Mouse (Mus musculus): Measurements from ENCODE around the gene Tmod4. TPM values are rescaled to one million over a fixed set of nuclear protein-coding genes. Genes with fewer than 3 reads are reported as not detected.
A peak's percentile ranks its signal among the peaks of the same experiment; 100 is the strongest.
"Not testable (repeated sequence)": the region's sequence is repeated elsewhere in the genome, so short reads cannot be mapped to it uniquely, and the experiment has no call there.

Gene Tmod4
- polyA plus RNA-seq, 1 experiment from 2014 or later = 0.55 TPM

DNA sequence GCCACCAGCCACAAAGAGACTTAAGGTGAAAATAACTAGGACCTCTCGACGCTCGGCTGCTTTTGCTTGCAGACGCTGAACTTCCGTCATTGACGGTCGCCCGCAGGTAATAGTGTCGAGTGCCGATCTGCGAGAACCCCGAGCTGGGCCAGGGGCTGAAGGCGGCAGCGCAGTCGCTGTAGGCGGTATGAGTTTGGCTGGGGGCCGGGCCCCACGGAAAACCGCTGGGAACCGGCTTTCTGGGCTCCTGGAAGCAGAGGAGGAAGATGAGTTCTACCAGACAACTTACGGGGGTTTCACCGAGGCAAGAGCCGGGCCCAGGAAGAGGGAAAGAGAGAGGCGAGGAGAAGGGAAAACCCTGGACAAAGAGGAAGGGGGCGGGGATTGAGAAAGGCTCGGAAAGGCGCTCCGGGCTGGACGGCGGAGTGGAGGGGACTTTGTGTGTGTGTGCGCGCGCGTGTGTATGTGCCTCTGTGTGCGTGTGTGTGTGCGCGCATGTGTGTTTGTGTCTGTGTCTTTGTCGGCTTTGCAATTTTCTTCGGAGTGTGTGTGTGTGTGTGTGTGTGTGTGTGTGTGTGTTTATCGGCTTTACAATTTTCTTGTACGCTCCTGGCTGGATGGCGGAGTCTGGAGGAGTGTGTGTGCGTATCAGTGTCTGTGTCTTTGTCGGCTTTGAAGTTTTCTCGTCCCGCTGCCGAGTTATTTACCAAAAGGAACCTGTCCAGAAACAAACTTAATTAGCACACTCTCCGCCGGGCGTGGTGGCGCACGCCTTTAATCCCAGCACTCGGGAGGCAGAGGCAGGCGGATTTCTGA lies 13.2 kb upstream of the Tmod4 start, which contains the start of gene Vps72:
Gene Vps72 (plus strand): TSS at position 112 of the 816 bp plus-strand sequence.
- DNase-seq (ENCODE audit: low spot score) (peak; percentile 97), ATAC-seq (peak; percentile 78)
- Histone ChIP-seq H3K4me1 (ENCODE audit: control insufficient read depth, insufficient read depth, low read length) (peaks cover 8% of the 10 kb centered on the region), H3K4me2 (ENCODE audit: low read length) (peak within 1 kb of the TSS; percentile 48), H3K27ac (ENCODE audit: low read depth, low read length) (peak within 1 kb of the TSS; percentile 96), H3K36me3 (ENCODE audit: control insufficient read depth, insufficient read depth, low read length) (peaks cover 18% of the 10 kb centered on the region), H3K27me3 (replicated peaks; ENCODE audit: control insufficient read depth, insufficient read depth, low read length) (no peaks in the 10 kb centered on the region), H3K4me3 (ENCODE audit: low read depth, low read length) (peak within 1 kb of the TSS; percentile 67), H3K9ac (ENCODE audit: low read length) (peak within 1 kb of the TSS; percentile 82), H3K9me3 (replicated peaks; ENCODE audit: control insufficient read depth, low read length) (no peaks in the 10 kb centered on the region)
- under 1% methylated on average over 53 of the region's 54 CpGs for WGBS

DNA sequence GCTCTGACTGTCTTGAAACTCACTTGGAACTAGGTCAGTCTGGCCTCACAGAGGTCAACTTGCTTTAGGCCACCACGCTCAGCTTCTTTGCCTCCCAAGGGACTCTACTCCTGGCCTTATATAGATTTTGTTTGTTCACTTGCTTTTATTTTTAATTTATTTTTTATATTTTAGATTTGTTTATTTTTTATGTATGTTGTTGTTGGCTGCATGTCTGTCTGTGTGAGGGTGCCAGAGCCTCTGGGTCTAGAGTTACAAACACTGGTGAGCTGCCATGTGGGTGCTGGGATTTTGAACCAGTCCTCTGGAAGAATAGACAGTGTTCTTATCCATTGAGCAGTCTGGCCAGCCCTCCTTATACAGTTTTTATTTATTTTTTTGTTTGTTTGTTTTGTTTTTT lies 11.5 kb upstream of the Tmod4 start:
- no peaks in the 10 kb centered on the region for H3K27me3 ChIP-seq (replicated peaks; ENCODE audit: control insufficient read depth, insufficient read depth, low read length)
- peaks cover 8% of the 10 kb centered on the region for H3K4me1 ChIP-seq (ENCODE audit: control insufficient read depth, insufficient read depth, low read length)
- no peak overlapping the region for H3K9ac ChIP-seq (ENCODE audit: low read length)
- ATAC-seq (no peak), DNase-seq (ENCODE audit: low spot score) (no peak)
- peaks cover 28% of the 10 kb centered on the region for H3K36me3 ChIP-seq (ENCODE audit: control insufficient read depth, insufficient read depth, low read length)
- H3K27ac ChIP-seq (ENCODE audit: low read depth, low read length) = no peak overlapping the region
- 88% methylated on average over 1 of the region's 1 CpGs for WGBS
- H3K4me3 ChIP-seq (ENCODE audit: low read depth, low read length) = no peak overlapping the region
- peak overlapping the region; percentile 48; the same call in 1 of the 2 replicates for H3K4me2 ChIP-seq (ENCODE audit: low read length)
- no peaks in the 10 kb centered on the region for H3K9me3 ChIP-seq (replicated peaks; ENCODE audit: control insufficient read depth, low read length)

DNA sequence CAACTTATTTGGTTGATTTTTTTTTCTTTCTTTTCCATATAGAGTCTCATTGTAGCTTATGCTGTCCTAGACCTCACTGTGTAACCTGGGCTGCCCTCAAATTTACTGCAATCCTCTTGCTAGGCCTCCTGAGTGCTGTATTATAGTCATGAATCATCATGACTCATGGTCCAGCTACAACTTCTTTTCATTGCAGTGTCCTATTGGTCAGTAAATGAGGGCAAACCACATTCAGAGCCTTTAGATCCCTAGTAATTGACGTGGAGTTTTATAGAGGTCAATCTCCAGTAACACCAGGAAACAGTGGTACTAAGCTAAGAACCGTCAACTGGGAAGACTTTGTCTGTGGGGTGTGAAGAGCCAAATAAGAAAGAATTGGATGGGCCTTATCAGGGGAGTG lies 6.5 kb upstream of the Tmod4 start:
- Histone ChIP-seq H3K4me2 (ENCODE audit: low read length) (no peak overlapping the region), H3K4me1 (ENCODE audit: control insufficient read depth, insufficient read depth, low read length) (no peaks in the 10 kb centered on the region), H3K9me3 (replicated peaks; ENCODE audit: control insufficient read depth, low read length) (no peaks in the 10 kb centered on the region), H3K9ac (ENCODE audit: low read length) (no peak overlapping the region), H3K4me3 (ENCODE audit: low read depth, low read length) (no peak overlapping the region), H3K36me3 (ENCODE audit: control insufficient read depth, insufficient read depth, low read length) (peaks cover 75% of the 10 kb centered on the region), H3K27me3 (replicated peaks; ENCODE audit: control insufficient read depth, insufficient read depth, low read length) (no peaks in the 10 kb centered on the region), H3K27ac (ENCODE audit: low read depth, low read length) (no peak overlapping the region)
- DNase-seq (ENCODE audit: low spot score) (no peak), ATAC-seq (no peak)
- WGBS = 94% methylated on average over 2 of the region's 2 CpGs

DNA sequence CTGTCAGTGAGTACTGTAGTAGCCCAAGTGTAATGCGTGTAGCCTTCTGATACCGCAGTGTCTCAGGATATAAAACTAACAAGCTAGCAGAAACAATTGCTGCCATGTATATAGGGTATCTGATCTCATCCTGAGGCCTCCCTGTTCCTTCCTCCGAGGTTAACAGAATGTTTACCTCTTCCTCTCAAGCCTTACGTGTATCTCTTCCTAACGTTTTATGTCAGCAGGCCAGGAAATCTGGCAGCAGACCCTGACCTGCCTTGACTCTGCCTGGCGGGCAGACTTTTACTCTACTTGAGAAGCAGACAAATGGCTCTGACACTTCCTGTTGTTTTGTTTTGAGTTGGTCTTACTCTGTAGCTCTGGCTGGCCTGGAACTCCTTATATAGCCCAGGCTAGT lies 2.7 kb upstream of the Tmod4 start:
- H3K4me2 ChIP-seq (ENCODE audit: low read length) = no peak overlapping the region
- H3K27me3 ChIP-seq (replicated peaks; ENCODE audit: control insufficient read depth, insufficient read depth, low read length) = no peaks in the 10 kb centered on the region
- WGBS = 87% methylated on average over 6 of the region's 6 CpGs
- no peaks in the 10 kb centered on the region for H3K9me3 ChIP-seq (replicated peaks; ENCODE audit: control insufficient read depth, low read length)
- no peak overlapping the region for H3K27ac ChIP-seq (ENCODE audit: low read depth, low read length)
- peaks cover 60% of the 10 kb centered on the region for H3K36me3 ChIP-seq (ENCODE audit: control insufficient read depth, insufficient read depth, low read length)
- ATAC-seq (no peak), DNase-seq (ENCODE audit: low spot score) (no peak)
- peaks cover 6% of the 10 kb centered on the region for H3K4me1 ChIP-seq (ENCODE audit: control insufficient read depth, insufficient read depth, low read length)
- no peak overlapping the region for H3K4me3 ChIP-seq (ENCODE audit: low read depth, low read length)
- H3K9ac ChIP-seq (ENCODE audit: low read length) = no peak overlapping the region

DNA sequence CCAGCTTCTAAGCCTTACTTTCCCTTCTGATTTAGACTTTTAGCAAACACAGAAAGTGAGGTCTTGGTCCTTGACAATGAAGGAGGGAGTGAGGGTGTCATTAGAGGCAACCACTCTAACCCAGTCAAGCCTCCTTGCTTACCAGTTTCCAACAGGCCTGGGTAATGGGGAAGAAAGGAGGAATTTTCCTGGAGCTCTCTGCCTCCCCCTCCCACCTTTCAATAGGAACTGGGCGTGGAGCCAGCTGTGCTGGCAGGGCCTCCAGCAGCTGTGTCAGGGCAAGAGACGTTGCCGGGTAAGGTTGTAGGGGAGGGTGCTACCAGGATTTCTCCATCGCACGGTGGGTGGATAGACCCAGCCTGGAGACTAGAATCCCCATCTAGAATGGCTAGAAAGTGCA lies 696 bp downstream of the Tmod4 start:
- Histone ChIP-seq H3K9me3 (replicated peaks; ENCODE audit: control insufficient read depth, low read length) (no peaks in the 10 kb centered on the region), H3K4me2 (ENCODE audit: low read length) (no peak overlapping the region), H3K4me3 (ENCODE audit: low read depth, low read length) (no peak overlapping the region), H3K36me3 (ENCODE audit: control insufficient read depth, insufficient read depth, low read length) (peaks cover 43% of the 10 kb centered on the region), H3K27me3 (replicated peaks; ENCODE audit: control insufficient read depth, insufficient read depth, low read length) (no peaks in the 10 kb centered on the region), H3K4me1 (ENCODE audit: control insufficient read depth, insufficient read depth, low read length) (peaks cover 6% of the 10 kb centered on the region), H3K9ac (ENCODE audit: low read length) (no peak overlapping the region), H3K27ac (ENCODE audit: low read depth, low read length) (peak overlapping the region; percentile 44; the same call in 1 of the 2 replicates)
- 19% methylated on average over 5 of the region's 5 CpGs for WGBS
- ATAC-seq (peak; percentile 60; the same call in 1 of the 2 replicates), DNase-seq (ENCODE audit: low spot score) (peak; percentile 69)

DNA sequence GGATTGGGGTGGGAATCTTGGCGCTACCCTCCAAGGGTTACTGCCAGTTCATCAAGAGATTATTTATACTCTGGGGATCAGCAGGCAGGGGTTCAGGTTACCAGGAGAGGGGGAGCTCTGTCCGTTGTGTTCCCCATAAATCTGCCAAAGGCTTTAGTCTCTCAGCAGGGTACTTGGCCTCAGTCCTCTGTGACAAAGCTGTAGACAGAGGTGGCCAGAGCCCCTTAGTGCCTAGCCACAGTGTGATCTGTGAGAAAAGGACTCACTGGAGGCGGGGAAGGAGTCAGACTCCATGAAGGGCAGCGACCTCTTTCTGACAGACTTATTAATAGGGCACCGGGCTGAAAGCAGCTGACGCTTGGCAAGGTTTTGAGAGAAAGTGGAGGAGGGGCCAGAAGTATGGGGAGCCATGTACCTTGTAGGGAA lies 5.0 kb downstream of the Tmod4 start:
- no peak overlapping the region for H3K4me3 ChIP-seq (ENCODE audit: low read depth, low read length)
- no peak overlapping the region for H3K27ac ChIP-seq (ENCODE audit: low read depth, low read length)
- ATAC-seq = no peak
- WGBS = 51% methylated on average over 6 of the region's 6 CpGs
- H3K4me2 ChIP-seq (ENCODE audit: low read length) = no peak overlapping the region
- no peak overlapping the region for H3K9ac ChIP-seq (ENCODE audit: low read length)
- no peaks in the 10 kb centered on the region for H3K27me3 ChIP-seq (replicated peaks; ENCODE audit: control insufficient read depth, insufficient read depth, low read length)
- no peaks in the 10 kb centered on the region for H3K9me3 ChIP-seq (replicated peaks; ENCODE audit: control insufficient read depth, low read length)
- peaks cover 11% of the 10 kb centered on the region for H3K4me1 ChIP-seq (ENCODE audit: control insufficient read depth, insufficient read depth, low read length)
- H3K36me3 ChIP-seq (ENCODE audit: control insufficient read depth, insufficient read depth, low read length) = peaks cover 24% of the 10 kb centered on the region
- DNase-seq (ENCODE audit: low spot score) = no peak

DNA sequence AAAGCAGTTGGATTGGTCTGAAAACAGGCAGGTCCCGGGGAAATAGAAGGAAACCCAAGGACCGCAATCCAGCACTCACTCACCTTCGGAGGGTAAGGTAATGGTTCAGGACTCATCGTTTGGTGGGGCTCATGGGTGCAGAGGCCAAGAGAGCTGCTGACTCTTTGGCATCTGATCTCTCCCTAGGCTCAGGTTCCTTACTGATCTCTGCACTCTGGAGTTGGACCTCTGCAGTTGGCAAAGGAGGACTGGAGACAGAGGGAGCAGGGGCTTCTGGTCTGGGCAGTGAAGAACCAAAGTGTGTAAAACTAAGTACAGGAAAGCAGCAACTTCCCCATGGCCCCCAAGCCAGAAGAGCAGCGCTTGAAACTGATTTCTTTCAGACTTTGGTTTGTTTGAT lies 5.8 kb downstream of the Tmod4 start:
- H3K4me1 ChIP-seq (ENCODE audit: control insufficient read depth, insufficient read depth, low read length) = peaks cover 6% of the 10 kb centered on the region
- H3K4me2 ChIP-seq (ENCODE audit: low read length) = no peak overlapping the region
- H3K27ac ChIP-seq (ENCODE audit: low read depth, low read length) = no peak overlapping the region
- H3K36me3 ChIP-seq (ENCODE audit: control insufficient read depth, insufficient read depth, low read length) = peaks cover 24% of the 10 kb centered on the region
- DNase-seq (ENCODE audit: low spot score) = no peak
- no peak overlapping the region for H3K9ac ChIP-seq (ENCODE audit: low read length)
- no peak for ATAC-seq
- 88% methylated on average over 5 of the region's 5 CpGs for WGBS
- no peaks in the 10 kb centered on the region for H3K9me3 ChIP-seq (replicated peaks; ENCODE audit: control insufficient read depth, low read length)
- no peaks in the 10 kb centered on the region for H3K27me3 ChIP-seq (replicated peaks; ENCODE audit: control insufficient read depth, insufficient read depth, low read length)
- H3K4me3 ChIP-seq (ENCODE audit: low read depth, low read length) = no peak overlapping the region

DNA sequence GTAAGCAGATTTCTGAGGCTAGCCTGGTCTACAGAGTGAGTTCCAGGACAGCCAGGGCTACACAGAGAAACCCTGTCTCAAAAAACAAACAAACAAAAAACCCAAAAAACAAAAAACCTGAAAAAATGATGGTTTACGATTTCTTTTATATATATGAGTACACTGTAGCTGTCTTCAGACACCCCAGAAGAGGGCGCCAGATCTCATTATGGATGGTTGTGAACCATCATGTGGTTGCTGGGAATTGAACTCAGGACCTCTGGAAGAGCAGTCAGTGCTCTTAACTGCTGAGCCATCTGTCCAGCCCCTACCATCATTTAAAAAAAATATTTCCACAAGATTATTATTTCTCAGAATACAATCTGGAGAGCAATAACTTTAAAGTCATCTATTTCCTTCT lies 8.1 kb downstream of the Tmod4 start:
- H3K4me3 ChIP-seq (ENCODE audit: low read depth, low read length) = peak overlapping the region; percentile 43; the same call in 1 of the 2 replicates
- H3K4me2 ChIP-seq (ENCODE audit: low read length) = not testable (repeated sequence)

DNA sequence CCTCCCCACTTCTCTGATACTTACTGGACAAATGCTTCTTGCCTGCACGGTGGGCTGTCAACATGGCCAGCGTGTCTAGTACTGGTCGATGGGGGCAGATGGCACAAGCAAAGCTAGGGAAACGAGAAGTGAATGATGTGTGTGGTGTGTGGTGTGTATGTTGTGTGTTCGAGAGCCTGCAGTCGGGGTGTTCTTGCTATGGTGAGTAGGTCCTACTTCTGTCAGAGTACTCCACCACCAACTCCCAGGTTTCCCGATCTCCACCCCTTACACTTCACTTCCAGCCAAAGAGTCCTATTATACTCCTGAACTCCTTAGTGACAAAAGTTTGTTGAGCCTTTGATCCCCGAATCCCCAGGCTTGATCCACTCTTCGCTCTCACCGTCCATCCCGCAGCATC lies 8.9 kb downstream of the Tmod4 start:
- Histone ChIP-seq H3K4me2 (ENCODE audit: low read length) (peak overlapping the region; percentile 64), H3K36me3 (ENCODE audit: control insufficient read depth, insufficient read depth, low read length) (peaks cover 27% of the 10 kb centered on the region), H3K4me3 (ENCODE audit: low read depth, low read length) (peak overlapping the region; percentile 43), H3K27me3 (replicated peaks; ENCODE audit: control insufficient read depth, insufficient read depth, low read length) (no peaks in the 10 kb centered on the region), H3K9ac (ENCODE audit: low read length) (peak overlapping the region; percentile 58), H3K4me1 (ENCODE audit: control insufficient read depth, insufficient read depth, low read length) (peaks cover 11% of the 10 kb centered on the region), H3K9me3 (replicated peaks; ENCODE audit: control insufficient read depth, low read length) (no peaks in the 10 kb centered on the region), H3K27ac (ENCODE audit: low read depth, low read length) (no peak overlapping the region; the same call in 1 of the 2 replicates)
- ATAC-seq (peak; percentile 18), DNase-seq (ENCODE audit: low spot score) (no peak)
- 60% methylated on average over 11 of the region's 11 CpGs for WGBS

More for the DNA sequence above, 8.1 kb downstream of the Tmod4 start:
- DNase-seq (ENCODE audit: low spot score); ATAC-seq; H3K27ac ChIP-seq (ENCODE audit: low read depth, low read length); H3K27me3 ChIP-seq (replicated peaks; ENCODE audit: control insufficient read depth, insufficient read depth, low read length); H3K9ac ChIP-seq (ENCODE audit: low read length); H3K9me3 ChIP-seq (replicated peaks; ENCODE audit: control insufficient read depth, low read length): not testable (repeated sequence)
- Histone ChIP-seq H3K36me3 (ENCODE audit: control insufficient read depth, insufficient read depth, low read length) (peaks cover 24% of the 10 kb centered on the region), H3K4me1 (ENCODE audit: control insufficient read depth, insufficient read depth, low read length) (peaks cover 11% of the 10 kb centered on the region)
- WGBS = 82% methylated on average over 2 of the region's 2 CpGs

All from forebrain, embryonic 14.5 days (tissue).